Mouse (Mus musculus): Measurements from ENCODE around the gene Cldn20. TPM values are rescaled to one million over a fixed set of nuclear protein-coding genes. Genes with fewer than 3 reads are reported as not detected.

Cldn20 gene
- polyA plus RNA-seq, 1 experiment from 2014 or later, result 0.40 TPM

GRCm38 (mm10) chr17:3499468-3499867, 32.9 kb upstream of the Cldn20 start:
- Histone ChIP-seq H3K9me3 (no peaks in the 10 kb centered on the region), H3K27ac (replicated peaks) (no peak overlapping the region), H3K4me2 (no peak overlapping the region), H3K27me3 (no peaks in the 10 kb centered on the region), H3K4me3 (no peak overlapping the region), H3K36me3 (no peaks in the 10 kb centered on the region), H3K9ac (no peak overlapping the region), H3K4me1 (replicated peaks) (no peaks in the 10 kb centered on the region)
- WGBS, result 95% methylated on average over 8 of the region's 8 CpGs
- ATAC-seq (ENCODE audit: low FRiP score, low read depth), result no peak

- WGBS, result 96% methylated on average over 6 of the region's 6 CpGs
- H3K4me1 ChIP-seq (replicated peaks), result no peaks in the 10 kb centered on the region
Observed at GRCm38 (mm10) chr17:3500076-3500475, 32.3 kb upstream of the Cldn20 start.

GRCm38 (mm10) chr17:3500936-3501335, 31.4 kb upstream of the Cldn20 start:
- Histone ChIP-seq H3K9me3 (no peaks in the 10 kb centered on the region), H3K9ac (no peak overlapping the region), H3K36me3 (no peaks in the 10 kb centered on the region), H3K4me2 (no peak overlapping the region), H3K27me3 (no peaks in the 10 kb centered on the region), H3K27ac (replicated peaks) (no peak overlapping the region), H3K4me3 (no peak overlapping the region), H3K4me1 (replicated peaks) (no peaks in the 10 kb centered on the region)
- ATAC-seq (ENCODE audit: low FRiP score, low read depth), result no peak
- WGBS, result 89% methylated on average over 4 of the region's 4 CpGs

More at GRCm38 (mm10) chr17:3500076-3500475, 32.3 kb upstream of the Cldn20 start:
- no peak overlapping the region for H3K4me2 ChIP-seq
- no peak for ATAC-seq (ENCODE audit: low FRiP score, low read depth)
- no peak overlapping the region for H3K27ac ChIP-seq (replicated peaks)
- no peaks in the 10 kb centered on the region for H3K27me3 ChIP-seq
- no peaks in the 10 kb centered on the region for H3K9me3 ChIP-seq
- no peak overlapping the region for H3K4me3 ChIP-seq
- no peaks in the 10 kb centered on the region for H3K36me3 ChIP-seq
- H3K9ac ChIP-seq, result no peak overlapping the region

- Histone ChIP-seq H3K9me3 (no peaks in the 10 kb centered on the region), H3K4me3 (no peak overlapping the region), H3K9ac (no peak overlapping the region), H3K27ac (replicated peaks) (no peak overlapping the region), H3K36me3 (no peaks in the 10 kb centered on the region), H3K27me3 (no peaks in the 10 kb centered on the region), H3K4me1 (replicated peaks) (no peaks in the 10 kb centered on the region), H3K4me2 (no peak overlapping the region)
- WGBS, result 75% methylated on average over 1 of the region's 1 CpGs
- no peak for ATAC-seq (ENCODE audit: low FRiP score, low read depth)
Observed at GRCm38 (mm10) chr17:3505711-3506110, 26.6 kb upstream of the Cldn20 start.

GRCm38 (mm10) chr17:3506508-3506907, 25.8 kb upstream of the Cldn20 start:
- H3K9me3 ChIP-seq, result no peaks in the 10 kb centered on the region
- no peak overlapping the region for H3K4me3 ChIP-seq
- no peak for ATAC-seq (ENCODE audit: low FRiP score, low read depth)
- H3K27ac ChIP-seq (replicated peaks), result no peak overlapping the region
- no peaks in the 10 kb centered on the region for H3K27me3 ChIP-seq
- no peak overlapping the region for H3K9ac ChIP-seq
- H3K4me2 ChIP-seq, result no peak overlapping the region
- WGBS, result 93% methylated on average over 8 of the region's 8 CpGs
- H3K4me1 ChIP-seq (replicated peaks), result no peaks in the 10 kb centered on the region
- H3K36me3 ChIP-seq, result no peaks in the 10 kb centered on the region

- H3K4me2 ChIP-seq, result no peak overlapping the region
- no peaks in the 10 kb centered on the region for H3K27me3 ChIP-seq
- no peaks in the 10 kb centered on the region for H3K9me3 ChIP-seq
- no peak overlapping the region for H3K4me3 ChIP-seq
- H3K4me1 ChIP-seq (replicated peaks), result no peaks in the 10 kb centered on the region
- H3K36me3 ChIP-seq, result no peaks in the 10 kb centered on the region; the same call in 1 of the 2 replicates
- ATAC-seq (ENCODE audit: low FRiP score, low read depth), result peak; percentile 81
- no peak overlapping the region for H3K9ac ChIP-seq
- no peak overlapping the region for H3K27ac ChIP-seq (replicated peaks)
- WGBS, result 24% methylated on average over 1 of the region's 1 CpGs
Observed at GRCm38 (mm10) chr17:3509841-3510240, 22.5 kb upstream of the Cldn20 start.

GRCm38 (mm10) chr17:3514316-3514715, 18.0 kb upstream of the Cldn20 start:
- H3K4me2 ChIP-seq, result no peak overlapping the region
- no peak overlapping the region for H3K4me3 ChIP-seq
- H3K27ac ChIP-seq (replicated peaks), result no peak overlapping the region
- ATAC-seq (ENCODE audit: low FRiP score, low read depth), result no peak
- H3K27me3 ChIP-seq, result no peaks in the 10 kb centered on the region
- no peak overlapping the region for H3K9ac ChIP-seq
- H3K36me3 ChIP-seq, result no peaks in the 10 kb centered on the region; the same call in 1 of the 2 replicates
- no peaks in the 10 kb centered on the region for H3K4me1 ChIP-seq (replicated peaks)
- 90% methylated on average over 5 of the region's 5 CpGs for WGBS
- no peaks in the 10 kb centered on the region for H3K9me3 ChIP-seq

- Histone ChIP-seq H3K36me3 (no peaks in the 10 kb centered on the region; the same call in 1 of the 2 replicates), H3K27me3 (no peaks in the 10 kb centered on the region), H3K4me3 (no peak overlapping the region), H3K4me1 (replicated peaks) (no peaks in the 10 kb centered on the region), H3K4me2 (no peak overlapping the region), H3K9ac (no peak overlapping the region), H3K9me3 (no peaks in the 10 kb centered on the region), H3K27ac (replicated peaks) (no peak overlapping the region)
- 91% methylated on average over 8 of the region's 8 CpGs for WGBS
- ATAC-seq (ENCODE audit: low FRiP score, low read depth), result no peak
Observed at GRCm38 (mm10) chr17:3515851-3516250, 16.5 kb upstream of the Cldn20 start.

- no peak overlapping the region for H3K27ac ChIP-seq (replicated peaks)
- no peaks in the 10 kb centered on the region for H3K27me3 ChIP-seq
- no peak overlapping the region for H3K9ac ChIP-seq
- no peak overlapping the region for H3K4me3 ChIP-seq
- WGBS, result 24% methylated on average over 9 of the region's 9 CpGs
- H3K4me2 ChIP-seq, result no peak overlapping the region
- no peaks in the 10 kb centered on the region for H3K4me1 ChIP-seq (replicated peaks)
- H3K36me3 ChIP-seq, result no peaks in the 10 kb centered on the region; the same call in 1 of the 2 replicates
- no peaks in the 10 kb centered on the region for H3K9me3 ChIP-seq
- ATAC-seq (ENCODE audit: low FRiP score, low read depth), result no peak
Observed at GRCm38 (mm10) chr17:3516406-3516805, 15.9 kb upstream of the Cldn20 start.

GRCm38 (mm10) chr17:3520344-3520743, 12.0 kb upstream of the Cldn20 start:
- Histone ChIP-seq H3K27ac (replicated peaks) (no peak overlapping the region), H3K36me3 (no peaks in the 10 kb centered on the region), H3K9me3 (no peaks in the 10 kb centered on the region), H3K4me1 (replicated peaks) (no peaks in the 10 kb centered on the region), H3K27me3 (no peaks in the 10 kb centered on the region), H3K9ac (no peak overlapping the region), H3K4me3 (no peak overlapping the region), H3K4me2 (no peak overlapping the region)
- WGBS, result 96% methylated on average over 5 of the region's 5 CpGs
- no peak for ATAC-seq (ENCODE audit: low FRiP score, low read depth)

- 69% methylated on average over 6 of the region's 6 CpGs for WGBS
- no peaks in the 10 kb centered on the region for H3K9me3 ChIP-seq
- no peak overlapping the region for H3K9ac ChIP-seq
- no peak overlapping the region for H3K27ac ChIP-seq (replicated peaks)
- H3K4me3 ChIP-seq, result no peak overlapping the region
- no peak overlapping the region for H3K4me2 ChIP-seq
- H3K27me3 ChIP-seq, result no peaks in the 10 kb centered on the region
- no peaks in the 10 kb centered on the region for H3K4me1 ChIP-seq (replicated peaks)
- no peaks in the 10 kb centered on the region for H3K36me3 ChIP-seq
- no peak for ATAC-seq (ENCODE audit: low FRiP score, low read depth)
Observed at GRCm38 (mm10) chr17:3527841-3528471, 4.4 kb upstream of the Cldn20 start.

GRCm38 (mm10) chr17:3529523-3529922, 2.8 kb upstream of the Cldn20 start:
- no peaks in the 10 kb centered on the region for H3K9me3 ChIP-seq
- H3K36me3 ChIP-seq, result no peaks in the 10 kb centered on the region
- H3K4me3 ChIP-seq, result no peak overlapping the region
- ATAC-seq (ENCODE audit: low FRiP score, low read depth), result no peak
- H3K9ac ChIP-seq, result no peak overlapping the region
- WGBS, result 76% methylated on average over 3 of the region's 3 CpGs
- no peaks in the 10 kb centered on the region for H3K27me3 ChIP-seq
- no peak overlapping the region for H3K27ac ChIP-seq (replicated peaks)
- no peaks in the 10 kb centered on the region for H3K4me1 ChIP-seq (replicated peaks)
- H3K4me2 ChIP-seq, result no peak overlapping the region

GRCm38 (mm10) chr17:3530549-3530948, 1.8 kb upstream of the Cldn20 start:
- Histone ChIP-seq H3K27ac (replicated peaks) (no peak overlapping the region), H3K9me3 (no peaks in the 10 kb centered on the region), H3K4me1 (replicated peaks) (no peaks in the 10 kb centered on the region), H3K4me3 (no peak overlapping the region), H3K9ac (no peak overlapping the region), H3K36me3 (no peaks in the 10 kb centered on the region), H3K4me2 (no peak overlapping the region), H3K27me3 (no peaks in the 10 kb centered on the region)
- 75% methylated on average over 7 of the region's 7 CpGs for WGBS
- no peak for ATAC-seq (ENCODE audit: low FRiP score, low read depth)
